Mouse (Mus musculus) ES-Bruce4 (cell line): ENCODE data around the gene Ankdd1b. TPM values are rescaled to one million over a fixed set of nuclear protein-coding genes. Genes with fewer than 3 reads are reported as not detected.

Experiments
- H3K27ac ChIP-seq: 2 replicates; pipeline ENCODE4 v1.5.1; 2012; ENCODE audit warnings: low read length, inconsistent platforms; ENCODE audit not compliant: insufficient read depth
- H3K27me3 ChIP-seq: 2 replicates; pipeline ENCODE4 v1.6.1; 2012; ENCODE audit warnings: mild to moderate bottlenecking, low read length, inconsistent platforms; ENCODE audit not compliant: control insufficient read depth, poor library complexity, insufficient read depth, severe bottlenecking
- H3K36me3 ChIP-seq: 2 replicates; pipeline ENCODE4 v1.6.1; 2012; ENCODE audit warnings: inconsistent platforms, mild to moderate bottlenecking, low read length, moderate library complexity; ENCODE audit not compliant: control insufficient read depth, poor library complexity, insufficient read depth, severe bottlenecking
- H3K4me1 ChIP-seq: one replicate; pipeline ENCODE4 v1.8.1; 2011; ENCODE audit warnings: low read length; ENCODE audit not compliant: control insufficient read depth, insufficient read depth
- H3K4me3 ChIP-seq: 2 replicates; pipeline ENCODE4 v1.5.1; 2011; ENCODE audit warnings: low read depth, mild to moderate bottlenecking, low read length
- H3K9ac ChIP-seq: 2 replicates; pipeline ENCODE4 v1.6.1; 2012; ENCODE audit warnings: low read depth, mild to moderate bottlenecking, inconsistent platforms; ENCODE audit not compliant: poor library complexity, severe bottlenecking
- H3K9me3 ChIP-seq: replicated peaks from 2 replicates; pipeline ENCODE4 v1.6.1; 2012; ENCODE audit warnings: mild to moderate bottlenecking, low read length, inconsistent platforms; ENCODE audit not compliant: control insufficient read depth, poor library complexity, insufficient read depth, severe bottlenecking
- CTCF ChIP-seq: IDR thresholded peaks from one replicate; pipeline ENCODE4 v1.8.1; 2011; ENCODE audit warnings: low read depth, low read length
- EP300 ChIP-seq: IDR thresholded peaks from 2 replicates; pipeline ENCODE4 v1.6.1; 2011; ENCODE audit warnings: low read depth, low read length; ENCODE audit not compliant: insufficient read depth
- POLR2A ChIP-seq: IDR thresholded peaks from one replicate; pipeline ENCODE4 v1.8.1; 2011; ENCODE audit warnings: low read length; ENCODE audit not compliant: insufficient read depth
- polyA plus RNA-seq: library from polyadenylated mRNA; stranded (reverse); fragments of >200 nt; gene quantifications from 2 replicates; pipeline ENCODE4 v1.2.4, GENCODE M21; 2011; ENCODE audit warnings: low read depth; ENCODE audit not compliant: missing spikeins, insufficient read depth, insufficient read length

Ankdd1b gene
- polyA plus RNA-seq, 1 experiment, result not detected

DNA sequence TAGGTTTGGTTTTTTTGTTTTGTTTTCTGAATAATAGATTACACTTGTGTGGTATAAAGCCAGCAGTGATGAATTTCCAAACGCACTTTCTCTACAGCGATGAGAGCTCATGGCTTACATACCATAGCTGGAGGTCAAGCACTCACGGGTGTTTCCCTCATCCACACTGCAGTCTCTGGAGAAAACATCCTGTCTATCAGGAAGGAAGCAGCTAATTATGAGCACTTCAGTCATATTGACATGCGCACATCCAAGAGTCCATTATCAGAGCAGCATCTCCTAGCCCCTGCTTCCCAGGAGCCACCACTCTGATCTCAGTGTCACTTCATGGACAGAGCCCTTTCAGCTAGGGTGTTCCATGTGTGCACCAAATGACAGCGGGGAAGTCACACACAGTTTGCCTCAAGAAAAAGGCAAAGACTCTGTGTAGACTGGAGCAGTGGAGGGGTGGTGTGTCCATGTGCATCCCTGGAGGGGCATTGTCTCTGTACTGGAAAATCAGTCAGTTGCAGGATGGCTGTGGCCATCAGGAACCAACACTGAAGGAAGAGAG is 53.7 kb downstream of the Ankdd1b start:
- no peak overlapping the region for H3K27ac ChIP-seq
- no peak overlapping the region for H3K4me3 ChIP-seq
- H3K36me3 ChIP-seq, result peaks cover 3% of the 10 kb centered on the region; the same call in 1 of the 2 replicates
- no peak overlapping the region for H3K9ac ChIP-seq
- H3K27me3 ChIP-seq, result no peaks in the 10 kb centered on the region
- no peak for TF ChIP-seq POLR2A
- TF ChIP-seq EP300, result no peak
- TF ChIP-seq CTCF, result no peak
- no peaks in the 10 kb centered on the region for H3K9me3 ChIP-seq
- no peaks in the 10 kb centered on the region for H3K4me1 ChIP-seq

DNA sequence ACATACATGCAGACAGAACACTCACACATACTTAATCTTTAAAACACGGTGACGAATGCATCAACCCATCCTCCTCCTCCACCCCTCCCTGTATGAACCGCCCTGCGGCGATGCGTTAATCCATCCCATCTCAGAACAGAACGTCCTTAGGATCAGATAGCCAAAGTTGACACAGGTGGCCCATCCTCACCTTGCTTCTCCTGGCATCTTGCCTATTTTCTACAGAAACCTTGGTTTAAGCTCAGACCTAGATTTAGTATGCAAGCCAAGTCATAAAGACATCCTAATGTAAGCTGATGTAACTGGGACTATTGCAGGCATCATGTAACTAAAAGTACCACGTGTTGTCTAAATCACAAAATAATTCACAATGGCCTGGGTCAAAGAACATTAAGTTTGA is 54.6 kb downstream of the Ankdd1b start:
- Histone ChIP-seq H3K4me3 (no peak overlapping the region), H3K27me3 (no peaks in the 10 kb centered on the region), H3K36me3 (peaks cover 3% of the 10 kb centered on the region; the same call in 1 of the 2 replicates), H3K4me1 (no peaks in the 10 kb centered on the region), H3K27ac (no peak overlapping the region), H3K9ac (no peak overlapping the region), H3K9me3 (no peaks in the 10 kb centered on the region)
- TF ChIP-seq EP300 (no peak), CTCF (no peak), POLR2A (no peak)

DNA sequence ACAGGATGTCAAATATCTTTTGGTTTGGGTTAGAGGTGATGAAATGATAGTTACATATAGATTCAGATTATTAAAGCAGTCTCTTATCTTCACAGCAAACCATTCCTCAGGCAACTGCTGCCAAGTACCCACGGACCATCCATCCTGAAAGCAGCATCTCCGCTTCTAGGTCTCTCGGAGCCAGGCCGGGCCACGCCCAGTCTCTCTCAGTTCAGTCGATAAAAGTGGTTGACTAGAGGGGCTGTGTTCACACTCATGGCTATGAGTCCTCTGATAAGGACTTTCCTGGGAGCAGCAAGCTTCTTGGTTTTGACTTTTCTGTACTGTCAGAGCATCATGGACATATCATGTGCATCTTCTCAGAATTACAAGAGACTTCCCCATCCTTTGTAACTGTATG is 56.6 kb downstream of the Ankdd1b start:
- Histone ChIP-seq H3K4me3 (no peak overlapping the region), H3K4me1 (no peaks in the 10 kb centered on the region), H3K36me3 (peaks cover 3% of the 10 kb centered on the region; the same call in 1 of the 2 replicates), H3K27ac (no peak overlapping the region), H3K9me3 (no peaks in the 10 kb centered on the region), H3K27me3 (no peaks in the 10 kb centered on the region), H3K9ac (no peak overlapping the region)
- TF ChIP-seq POLR2A (no peak), EP300 (no peak), CTCF (no peak)

DNA sequence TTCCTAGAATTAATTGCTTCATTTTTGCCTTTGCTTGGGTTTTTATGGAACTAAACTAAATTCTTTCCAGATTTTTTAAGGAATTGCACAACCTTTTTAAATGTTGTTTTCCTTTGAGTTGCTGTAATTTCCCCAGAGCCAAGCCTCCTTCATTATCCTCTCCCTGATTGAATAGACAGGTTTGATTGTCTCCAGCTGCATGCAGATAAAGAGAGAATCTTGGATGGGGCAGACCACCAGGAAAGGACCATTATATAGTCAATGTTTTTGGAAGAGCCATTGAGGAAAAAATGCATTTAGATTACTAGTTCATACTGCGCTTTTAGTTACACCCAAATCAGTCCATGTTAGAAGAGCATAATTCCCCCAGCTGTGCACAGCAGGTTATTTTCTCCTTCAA is 62.2 kb downstream of the Ankdd1b start:
- H3K36me3 ChIP-seq, result peaks cover 1% of the 10 kb centered on the region
- no peaks in the 10 kb centered on the region for H3K4me1 ChIP-seq
- no peak for TF ChIP-seq CTCF
- TF ChIP-seq EP300, result no peak
- TF ChIP-seq POLR2A, result no peak
- no peak overlapping the region for H3K27ac ChIP-seq
- no peaks in the 10 kb centered on the region for H3K27me3 ChIP-seq
- H3K9me3 ChIP-seq, result no peaks in the 10 kb centered on the region
- H3K9ac ChIP-seq, result no peak overlapping the region
- no peak overlapping the region for H3K4me3 ChIP-seq

DNA sequence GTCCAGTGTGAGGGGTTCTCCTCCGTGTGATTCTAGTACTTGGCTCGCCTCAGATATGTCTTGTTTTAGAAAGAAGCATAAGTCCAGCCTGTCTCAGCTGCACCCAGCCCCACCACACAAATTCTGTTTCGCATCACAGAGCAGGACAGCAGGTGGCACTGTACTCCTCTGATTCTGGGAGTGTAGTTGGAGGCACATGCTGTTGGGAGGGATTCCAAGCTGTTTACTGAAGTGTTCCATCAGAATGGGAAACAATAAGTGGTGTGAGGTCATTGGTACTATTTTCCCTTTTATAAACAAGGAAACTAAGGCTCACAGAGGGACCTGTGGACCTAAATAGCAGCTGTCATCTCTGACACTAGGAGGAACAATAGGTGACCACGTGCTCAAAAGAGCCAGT is 64.0 kb downstream of the Ankdd1b start:
- Histone ChIP-seq H3K36me3 (peaks cover 5% of the 10 kb centered on the region), H3K4me3 (no peak overlapping the region), H3K9me3 (no peaks in the 10 kb centered on the region), H3K27me3 (no peaks in the 10 kb centered on the region), H3K9ac (no peak overlapping the region), H3K4me1 (no peaks in the 10 kb centered on the region), H3K27ac (no peak overlapping the region)
- TF ChIP-seq EP300 (no peak), CTCF (peak; percentile 67)

DNA sequence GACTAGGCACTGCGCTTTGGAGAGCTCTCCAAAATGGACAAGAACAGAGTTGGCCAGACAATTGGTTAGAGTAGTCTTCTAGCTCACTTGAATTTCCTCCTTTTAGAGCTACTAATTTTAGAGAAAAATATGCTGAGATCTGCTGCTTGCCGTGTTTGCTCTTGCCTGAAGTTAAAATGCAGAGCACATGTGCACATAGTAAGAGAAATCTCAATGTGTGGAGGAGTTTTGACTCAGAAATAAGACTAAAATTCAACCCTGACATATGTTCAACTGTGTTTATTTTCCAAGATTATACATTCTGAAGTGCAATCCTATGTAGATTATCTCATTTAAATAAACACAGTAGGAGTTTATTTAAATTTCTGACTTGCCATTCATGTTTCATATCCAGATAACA is 65.5 kb downstream of the Ankdd1b start:
- Histone ChIP-seq H3K9me3 (no peaks in the 10 kb centered on the region), H3K36me3 (peaks cover 11% of the 10 kb centered on the region), H3K4me1 (no peaks in the 10 kb centered on the region), H3K27ac (no peak overlapping the region), H3K27me3 (no peaks in the 10 kb centered on the region), H3K4me3 (no peak overlapping the region), H3K9ac (no peak overlapping the region)
- TF ChIP-seq EP300 (no peak), POLR2A (no peak), CTCF (no peak)
